Mouse (Mus musculus): Measurements from ENCODE around the gene Fam117a.

GRCm38 (mm10) chr11:95310648-95311424 is 26.0 kb upstream of the Fam117a start:
- TF ChIP-seq POLR2A (IDR thresholded peaks at IDR 0.05; ENCODE audit: borderline replicate concordance, low read depth, low read length) (no peak), CTCF (IDR thresholded peaks at IDR 0.05; ENCODE audit: low read depth, low read length) (no peak)

Data from bone marrow macrophage, adult 2 months (primary cell).